Mouse (Mus musculus) liver, embryonic 14.5 days (tissue): ENCODE data around the gene B3galnt1. TPM values are rescaled to one million over a fixed set of nuclear protein-coding genes. Genes with fewer than 3 reads are reported as not detected.

Experiments
- ATAC-seq: fragments of 200-750 bp; cut with Nextera tagmentation; 2 replicates; pipeline ENCODE4 v1.8.0; 2017; ENCODE audit warnings: moderate number of reproducible peaks, mild to moderate bottlenecking, moderate library complexity; ENCODE audit not compliant: insufficient read depth
- DNase-seq, 3 experiments: peaks; one replicate each; pipeline ENCODE4 v3.0.0-alpha.2; 2012 to 2013; ENCODE audit warnings: low read depth in 3 of 3, low spot score in 3 of 3
- H3K27ac ChIP-seq: fragments of 300-500 bp; sonication (generic); 2 replicates; pipeline ENCODE4 v1.5.1; 2014; ENCODE audit warnings: moderate library complexity, mild to moderate bottlenecking, control low read depth, inconsistent platforms
- H3K27me3 ChIP-seq: fragments of 300-500 bp; sonication (generic); 2 replicates; pipeline ENCODE4 v1.6.1; 2014; ENCODE audit warnings: mild to moderate bottlenecking, low read length, moderate library complexity; ENCODE audit not compliant: control insufficient read depth, insufficient read depth
- H3K36me3 ChIP-seq: fragments of 300-500 bp; sonication (generic); replicated peaks from 2 replicates; pipeline ENCODE4 v1.6.1; 2014; ENCODE audit warnings: low read depth; ENCODE audit not compliant: control insufficient read depth, insufficient read depth
- H3K4me1 ChIP-seq, 2 experiments: fragments of 200-500 bp in 1 of 2; fragments of 300-500 bp in 1 of 2; sonication (generic) in 1 of 2; replicated peaks; 2 replicates each; pipeline ENCODE4 v1.6.1; 2012 to 2014; ENCODE audit warnings: antibody characterized with exemption in 1 of 2, inconsistent platforms in 1 of 2, low read length in 1 of 2; ENCODE audit not compliant: control insufficient read depth in 2 of 2, insufficient read depth in 2 of 2
- H3K4me2 ChIP-seq: fragments of 300-500 bp; sonication (generic); 2 replicates; pipeline ENCODE4 v1.6.1; 2014; ENCODE audit warnings: low read depth, mild to moderate bottlenecking, control low read depth, moderate library complexity
- H3K4me3 ChIP-seq, 2 experiments: fragments of 200-500 bp in 1 of 2; fragments of 300-500 bp in 1 of 2; sonication (generic) in 1 of 2; 2 replicates each; pipeline ENCODE4 v1.5.1; 2012 to 2014; ENCODE audit warnings: low read depth in 2 of 2, low read length in 2 of 2, mild to moderate bottlenecking in 2 of 2, control low read depth in 1 of 2, inconsistent platforms in 1 of 2, moderate library complexity in 1 of 2; ENCODE audit not compliant: insufficient read depth in 1 of 2
- H3K9ac ChIP-seq: fragments of 300-500 bp; sonication (generic); replicated peaks from 2 replicates; pipeline ENCODE4 v1.6.1; 2014; ENCODE audit warnings: mild to moderate bottlenecking, control low read depth, moderate library complexity
- H3K9me3 ChIP-seq: fragments of 300-500 bp; sonication (generic); 2 replicates; pipeline ENCODE4 v1.6.1; 2016; ENCODE audit warnings: low read length, mixed read lengths; ENCODE audit not compliant: control insufficient read depth
- CTCF ChIP-seq: IDR thresholded peaks from 2 replicates; pipeline ENCODE4 v1.5.1; 2016; ENCODE audit warnings: antibody characterized with exemption, low read depth, control low read depth
- EP300 ChIP-seq: IDR thresholded peaks from 2 replicates; pipeline ENCODE4 v1.6.1; 2016; ENCODE audit warnings: antibody characterized with exemption, low read depth
- WGBS: fragments of 180-500 bp; shearing (Covaris S2); extraction: QIAGEN DNeasy Blood & Tissue Kit; methylation state at CpG from one replicate; pipeline ENCODE4 v1.1.7; 2014; ENCODE audit not compliant: insufficient replicate concordance; 5-methylcytosine and 5-hydroxymethylcytosine counted together
- polyA plus RNA-seq, 2 experiments: library from polyadenylated mRNA; depleted of rRNA in 1 of 2; stranded (reverse) in 1 of 2; unstranded in 1 of 2; fragments of >200 nt; fragmentation: Nextera tagmentation in 1 of 2; extraction: Ambion mirVana in 1 of 2; gene quantifications; 2 replicates each; pipeline versions ENCODE4 v1.2.1 to v1.2.3; 2012 to 2014

Gene B3galnt1
- polyA plus RNA-seq, 2 experiments: 1.3 to 2.9 TPM

- Histone ChIP-seq H3K27me3 (peaks cover 8% of the 10 kb centered on the region), H3K4me3 (no peak overlapping the region), H3K4me2 (no peak overlapping the region), H3K4me1 (no peaks in the 10 kb centered on the region; a peak in 2 of 4 replicates), H3K36me3 (no peaks in the 10 kb centered on the region), H3K27ac (no peak overlapping the region), H3K9ac (no peak overlapping the region), H3K9me3 (no peaks in the 10 kb centered on the region)
- TF ChIP-seq EP300 (no peak), CTCF (no peak)
- 62% methylated on average over 8 of the region's 8 CpGs for WGBS
- DNase-seq: no peak
- no peak for ATAC-seq
Measured at GRCm38 (mm10) chr3:69593426-69593825, 5.3 kb downstream of the B3galnt1 start.

DNA sequence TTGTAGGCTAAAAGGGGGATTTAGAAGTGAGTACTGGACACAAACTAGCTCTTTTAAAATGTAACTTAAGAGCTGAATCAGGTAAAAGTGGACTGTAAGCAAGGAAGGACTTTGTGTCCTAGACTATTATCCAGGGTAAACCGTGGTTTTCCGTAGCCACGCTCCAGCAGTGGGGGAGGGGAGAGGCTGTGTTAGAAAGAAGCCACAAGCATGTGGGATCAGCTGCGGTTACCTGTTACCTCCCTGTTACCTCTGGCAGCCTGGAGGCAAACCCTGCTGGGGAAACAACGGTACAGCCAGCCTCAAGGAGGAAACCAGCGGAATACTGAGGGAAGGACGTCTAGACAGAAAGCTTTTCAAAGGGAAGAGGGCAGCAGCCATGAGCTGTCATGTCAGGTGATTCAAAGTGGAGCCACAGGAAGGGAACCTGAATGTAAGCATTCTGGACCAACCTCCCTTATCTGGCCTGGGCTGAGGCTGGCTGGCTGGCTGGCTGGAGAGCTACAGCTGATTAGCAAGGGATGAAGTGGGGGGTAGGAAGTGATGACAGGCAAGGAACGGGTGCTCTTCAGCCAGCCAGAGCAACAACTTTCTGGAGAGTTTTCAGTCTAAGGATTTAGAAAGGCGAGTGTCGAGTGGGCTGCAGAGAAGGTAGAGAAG lies 10.5 kb downstream of the B3galnt1 start:
- Histone ChIP-seq H3K4me1 (no peaks in the 10 kb centered on the region; a peak in 2 of 4 replicates), H3K4me3 (no peak overlapping the region), H3K9me3 (no peaks in the 10 kb centered on the region), H3K36me3 (no peaks in the 10 kb centered on the region), H3K9ac (no peak overlapping the region), H3K4me2 (no peak overlapping the region), H3K27me3 (no peaks in the 10 kb centered on the region), H3K27ac (no peak overlapping the region)
- 27% methylated on average over 10 of the region's 10 CpGs for WGBS
- DNase-seq (no peak), ATAC-seq (no peak)
- TF ChIP-seq EP300 (no peak), CTCF (no peak)

GRCm38 (mm10) chr3:69583798-69584197 lies 15.0 kb downstream of the B3galnt1 start:
- Histone ChIP-seq H3K4me3 (no peak overlapping the region), H3K4me1 (no peaks in the 10 kb centered on the region; a peak in 2 of 4 replicates), H3K36me3 (no peaks in the 10 kb centered on the region), H3K9ac (no peak overlapping the region), H3K4me2 (no peak overlapping the region), H3K27ac (no peak overlapping the region), H3K27me3 (no peaks in the 10 kb centered on the region), H3K9me3 (no peaks in the 10 kb centered on the region)
- TF ChIP-seq CTCF (no peak), EP300 (no peak)
- ATAC-seq: no peak
- no peak for DNase-seq
- 63% methylated on average over 1 of the region's 1 CpGs for WGBS

GRCm38 (mm10) chr3:69578791-69579190 lies 20.0 kb downstream of the B3galnt1 start:
- DNase-seq: no peak
- no peak for ATAC-seq
- Histone ChIP-seq H3K4me3 (no peak overlapping the region), H3K4me1 (no peaks in the 10 kb centered on the region), H3K27ac (no peak overlapping the region), H3K27me3 (no peaks in the 10 kb centered on the region), H3K36me3 (no peaks in the 10 kb centered on the region), H3K9ac (no peak overlapping the region), H3K9me3 (no peaks in the 10 kb centered on the region), H3K4me2 (no peak overlapping the region)
- TF ChIP-seq EP300 (no peak), CTCF (no peak)
- 50% methylated on average over 1 of the region's 1 CpGs for WGBS

GRCm38 (mm10) chr3:69576715-69577114 lies 22.0 kb downstream of the B3galnt1 start:
- Histone ChIP-seq H3K9me3 (no peaks in the 10 kb centered on the region), H3K4me1 (no peaks in the 10 kb centered on the region), H3K4me2 (no peak overlapping the region), H3K4me3 (no peak overlapping the region), H3K27ac (no peak overlapping the region), H3K27me3 (no peaks in the 10 kb centered on the region), H3K9ac (no peak overlapping the region), H3K36me3 (no peaks in the 10 kb centered on the region)
- no peak for ATAC-seq
- no peak for DNase-seq
- whole genome bisulfite sequencing: 41% methylated on average over 3 of the region's 3 CpGs
- TF ChIP-seq EP300: no peak
- no peak for TF ChIP-seq CTCF
